Mouse (Mus musculus) CH12.LX (cell line): ENCODE results near the gene Cd69.

Experiments used
- CTCF ChIP-seq, 2 experiments: IDR thresholded peaks in 1 of 2; conservative IDR thresholded peaks in 1 of 2; 2 replicates each; pipeline ENCODE4 v1.5.1; 2011 to 2012; ENCODE audit warnings: low read depth in 2 of 2, low read length in 2 of 2, improper control_type of control experiment in 1 of 2, inconsistent platforms in 1 of 2, mild to moderate bottlenecking in 1 of 2, moderate library complexity in 1 of 2
- EP300 ChIP-seq: IDR thresholded peaks from 2 replicates; pipeline ENCODE4 v1.6.1; 2011; ENCODE audit warnings: low read length, improper control_type of control experiment
- HCFC1 ChIP-seq: IDR thresholded peaks from 2 replicates; pipeline ENCODE4 v1.6.1; 2012; ENCODE audit warnings: low read depth, mild to moderate bottlenecking, inconsistent platforms, low read length, improper control_type of control experiment
- MXI1 ChIP-seq: IDR thresholded peaks from 2 replicates; pipeline ENCODE4 v1.6.1; 2011; ENCODE audit warnings: mild to moderate bottlenecking, low read depth, low read length, improper control_type of control experiment
- POLR2A ChIP-seq: IDR thresholded peaks from 2 replicates; pipeline ENCODE4 v1.6.1; 2011; ENCODE audit warnings: low read depth, mild to moderate bottlenecking, improper control_type of control experiment, low read length
- POLR2AphosphoS2 ChIP-seq: IDR thresholded peaks from 2 replicates; pipeline ENCODE4 v1.6.1; 2011; ENCODE audit warnings: low read depth, low read length, improper control_type of control experiment
- RCOR1 ChIP-seq: conservative IDR thresholded peaks from 2 replicates; pipeline ENCODE4 v1.6.1; 2012; ENCODE audit warnings: low read depth, mild to moderate bottlenecking, inconsistent platforms, low read length, improper control_type of control experiment
- SIN3A ChIP-seq: IDR thresholded peaks from 2 replicates; pipeline ENCODE4 v1.6.1; 2012; ENCODE audit warnings: low read length, improper control_type of control experiment, inconsistent platforms
- TCF12 ChIP-seq: IDR thresholded peaks from 2 replicates; pipeline ENCODE4 v1.6.1; 2014; ENCODE audit warnings: low read depth, mild to moderate bottlenecking, inconsistent platforms, low read length, improper control_type of control experiment
- USF1 ChIP-seq: IDR thresholded peaks from 2 replicates; pipeline ENCODE4 v1.6.1; 2014; ENCODE audit warnings: low read depth, mild to moderate bottlenecking, inconsistent platforms, low read length, improper control_type of control experiment

- no peak for TF ChIP-seq TCF12
- TF ChIP-seq POLR2AphosphoS2, result no peak
- TF ChIP-seq EP300, result no peak
- TF ChIP-seq USF1, result no peak
- TF ChIP-seq RCOR1, result no peak
- no peak for TF ChIP-seq POLR2A
- peak; percentile 44 to 96; a peak in 3 of 4 replicates for TF ChIP-seq CTCF (conservative IDR thresholded peaks at IDR 0.05 in 1 of 2, IDR thresholded peaks at IDR 0.05 in 1 of 2; ENCODE audit: low read depth in 2 of 2, low read length in 2 of 2)
- no peak for TF ChIP-seq MXI1
- no peak for TF ChIP-seq SIN3A
- no peak for TF ChIP-seq HCFC1
Measured at GRCm38 (mm10) chr6:129260034-129260433, 15.2 kb downstream of the Cd69 start.
